Mouse (Mus musculus) liver, embryonic 16.5 days (tissue): Measurements from ENCODE around the gene Morc1. TPM values are rescaled to one million over a fixed set of nuclear protein-coding genes. Genes with fewer than 3 reads are reported as not detected.

Experiments
- ATAC-seq: fragments of 200-750 bp; cut with Nextera tagmentation; 2 replicates; pipeline ENCODE4 v1.8.0; 2017; ENCODE audit warnings: low read depth, mild to moderate bottlenecking, moderate number of reproducible peaks, moderate library complexity
- H3K27ac ChIP-seq: fragments of 300-500 bp; sonication (generic); 2 replicates; pipeline ENCODE4 v1.5.1; 2014; ENCODE audit warnings: mild to moderate bottlenecking, low read length
- H3K27me3 ChIP-seq: fragments of 300-500 bp; sonication (generic); 2 replicates; pipeline ENCODE4 v1.6.1; 2014; ENCODE audit warnings: low read depth, low read length, mixed read lengths; ENCODE audit not compliant: control insufficient read depth, insufficient read depth
- H3K36me3 ChIP-seq: fragments of 300-500 bp; sonication (generic); 2 replicates; pipeline ENCODE4 v1.6.1; 2014; ENCODE audit warnings: mild to moderate bottlenecking; ENCODE audit not compliant: control insufficient read depth, insufficient read depth
- H3K4me1 ChIP-seq: fragments of 300-500 bp; sonication (generic); 2 replicates; pipeline ENCODE4 v1.6.1; 2014; ENCODE audit warnings: low read depth, low read length, mixed read lengths; ENCODE audit not compliant: control insufficient read depth
- H3K4me2 ChIP-seq: fragments of 300-500 bp; sonication (generic); 2 replicates; pipeline ENCODE4 v1.6.1; 2014; ENCODE audit warnings: low read depth, low read length, mixed read lengths
- H3K4me3 ChIP-seq: fragments of 300-500 bp; sonication (generic); 2 replicates; pipeline ENCODE4 v1.5.1; 2014; ENCODE audit warnings: low read depth, mild to moderate bottlenecking, low read length
- H3K9ac ChIP-seq: fragments of 300-500 bp; sonication (generic); 2 replicates; pipeline ENCODE4 v1.6.1; 2014; ENCODE audit warnings: low read depth, low read length
- H3K9me3 ChIP-seq: fragments of 300-500 bp; sonication (generic); replicated peaks from 2 replicates; pipeline ENCODE4 v1.6.1; 2016; ENCODE audit warnings: low read length; ENCODE audit not compliant: control insufficient read depth
- WGBS: fragments of 180-500 bp; shearing (Covaris S2); extraction: QIAGEN DNeasy Blood & Tissue Kit; methylation state at CpG from one replicate; pipeline ENCODE4 v1.1.7; 2014; ENCODE audit not compliant: insufficient replicate concordance; 5-methylcytosine and 5-hydroxymethylcytosine counted together
- polyA plus RNA-seq: library from polyadenylated mRNA; unstranded; fragments of >200 nt; fragmentation: Nextera tagmentation; extraction: Ambion mirVana; gene quantifications from 2 replicates; pipeline ENCODE4 v1.2.1, GENCODE M21; 2015

The Morc1 gene
- polyA plus RNA-seq, 1 experiment from 2014 or later: not detected

DNA sequence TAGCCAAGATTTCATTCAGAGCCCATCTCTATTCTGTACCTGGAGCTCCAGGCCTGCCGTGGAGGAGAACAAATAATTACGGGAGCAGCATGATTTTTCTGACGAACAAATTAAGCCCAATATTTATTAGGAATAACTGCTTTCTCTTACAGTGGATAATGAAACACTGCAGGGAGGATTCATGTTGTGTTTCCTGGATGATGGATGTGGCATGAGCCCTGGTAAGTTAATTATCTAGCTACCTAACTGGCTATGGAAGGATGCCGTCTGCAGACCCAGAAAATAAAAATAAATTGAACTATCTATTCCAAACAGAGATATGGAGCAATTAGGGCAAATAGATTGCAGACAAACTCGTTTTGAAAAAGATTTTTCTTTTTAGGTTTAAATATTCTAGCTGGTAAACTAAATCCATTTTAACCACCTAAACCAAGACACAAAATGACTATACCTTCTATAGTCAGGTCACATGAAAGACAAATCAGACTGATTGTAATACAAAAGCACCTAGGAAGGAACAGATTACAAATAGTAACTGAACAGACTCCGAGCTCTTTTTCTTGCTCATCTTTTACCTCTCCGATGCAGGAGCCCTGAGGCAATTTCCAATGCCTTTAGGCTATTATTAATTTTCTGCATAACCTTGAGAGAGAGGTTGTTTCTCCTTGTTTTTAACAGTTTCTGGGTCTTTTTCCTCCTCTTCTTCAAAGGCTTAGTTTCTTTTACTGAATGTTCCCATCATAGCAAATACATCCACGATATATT is 15.3 kb downstream of the Morc1 start:
- H3K27me3 ChIP-seq: no peaks in the 10 kb centered on the region
- 55% methylated on average over 8 of the region's 8 CpGs for WGBS
- H3K4me3 ChIP-seq: no peak overlapping the region
- ATAC-seq: no peak
- H3K4me2 ChIP-seq: no peak overlapping the region
- no peaks in the 10 kb centered on the region for H3K4me1 ChIP-seq
- H3K9ac ChIP-seq: no peak overlapping the region
- H3K36me3 ChIP-seq: no peaks in the 10 kb centered on the region
- H3K9me3 ChIP-seq: no peaks in the 10 kb centered on the region
- no peak overlapping the region for H3K27ac ChIP-seq

DNA sequence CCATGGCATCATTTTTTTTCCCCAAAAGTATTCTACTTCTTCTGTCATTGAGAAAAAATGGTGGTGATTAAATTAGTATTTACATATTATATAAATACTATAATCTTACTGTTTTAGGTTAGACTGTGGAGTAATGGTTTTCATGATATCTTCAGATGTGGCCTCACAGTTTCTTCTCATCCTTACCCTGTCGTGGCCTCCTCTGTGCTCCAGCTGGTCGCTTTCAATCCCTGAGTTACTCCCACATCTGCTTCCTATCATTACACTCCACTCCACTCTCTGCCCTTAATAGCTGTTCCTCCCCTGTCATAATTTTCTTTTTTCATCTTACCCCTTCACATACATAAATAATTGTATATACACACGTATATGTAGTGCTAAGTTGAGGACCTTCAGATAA is 22.2 kb downstream of the Morc1 start:
- Histone ChIP-seq H3K9me3 (no peaks in the 10 kb centered on the region), H3K36me3 (no peaks in the 10 kb centered on the region)
- 57% methylated on average over 3 of the region's 3 CpGs for WGBS

DNA sequence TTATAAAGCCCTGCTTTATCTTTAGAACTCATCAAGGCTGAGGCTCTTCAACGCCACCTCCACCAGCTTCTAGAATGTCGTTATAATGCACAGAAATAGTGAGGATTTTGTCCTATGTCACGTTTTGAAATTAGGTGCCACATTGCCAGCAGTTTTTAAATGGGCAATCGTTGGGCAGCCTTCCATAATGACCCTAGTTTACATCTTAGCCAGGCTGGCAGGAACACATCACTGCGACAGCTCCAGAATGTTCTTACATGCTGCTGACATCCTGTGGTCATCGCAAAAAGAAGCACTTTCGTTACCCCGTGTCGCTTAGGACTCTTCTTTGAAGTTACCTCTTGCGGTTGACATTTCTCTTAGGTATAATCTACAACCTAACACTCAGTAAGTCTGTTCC is 42.4 kb downstream of the Morc1 start:
- Histone ChIP-seq H3K27me3 (no peaks in the 10 kb centered on the region), H3K4me1 (no peaks in the 10 kb centered on the region), H3K27ac (no peak overlapping the region), H3K4me3 (no peak overlapping the region), H3K9ac (no peak overlapping the region), H3K9me3 (no peaks in the 10 kb centered on the region), H3K36me3 (no peaks in the 10 kb centered on the region), H3K4me2 (no peak overlapping the region)
- no peak for ATAC-seq
- 68% methylated on average over 10 of the region's 10 CpGs for WGBS

More for the DNA sequence above, 22.2 kb downstream of the Morc1 start:
- no peak overlapping the region for H3K4me3 ChIP-seq
- no peaks in the 10 kb centered on the region for H3K4me1 ChIP-seq
- H3K27ac ChIP-seq: no peak overlapping the region
- no peaks in the 10 kb centered on the region for H3K27me3 ChIP-seq
- ATAC-seq: no peak
- H3K4me2 ChIP-seq: no peak overlapping the region
- no peak overlapping the region for H3K9ac ChIP-seq

DNA sequence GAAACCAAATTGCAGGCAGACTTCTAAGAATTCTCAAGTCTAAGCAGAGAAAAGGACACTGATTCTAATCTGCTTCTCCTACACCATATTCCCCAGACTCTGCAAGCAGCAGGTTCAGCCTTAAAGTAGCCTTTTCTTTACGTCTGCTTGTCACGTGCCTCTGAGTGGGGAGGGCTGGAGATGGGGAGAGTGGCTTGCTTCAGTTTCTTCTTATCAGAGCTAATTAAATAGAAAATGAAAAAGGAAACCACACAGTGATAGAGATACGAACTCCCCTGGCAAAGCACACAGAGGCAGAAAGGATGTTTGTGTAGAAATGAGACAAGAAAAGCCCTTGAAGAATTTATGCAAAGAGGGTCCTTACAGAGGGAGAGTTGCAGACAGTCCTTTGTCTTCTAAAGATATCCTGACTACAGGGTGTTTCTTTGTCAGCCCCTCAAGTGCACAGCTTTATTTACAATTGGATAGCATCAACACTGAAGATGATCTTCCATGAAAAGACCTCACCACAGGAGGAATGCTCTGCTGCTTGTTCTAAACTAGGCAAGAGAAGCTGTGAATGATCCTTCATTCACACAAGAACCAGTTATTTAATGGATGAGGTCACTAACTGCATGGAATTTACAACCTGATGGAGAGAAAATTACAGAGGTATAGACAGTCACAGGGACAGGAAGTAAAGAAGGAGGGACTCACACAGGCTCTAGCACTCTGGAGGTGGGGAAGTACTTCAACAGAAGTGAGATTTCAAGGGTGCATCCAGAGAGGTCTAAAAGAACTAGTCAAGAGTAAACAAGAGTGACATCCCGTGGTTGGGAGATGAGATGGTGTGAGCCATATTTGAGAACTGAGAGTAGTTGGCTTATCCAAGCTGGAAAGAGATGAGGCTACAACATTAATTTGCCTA is 44.1 kb downstream of the Morc1 start:
- no peak overlapping the region for H3K4me2 ChIP-seq
- no peaks in the 10 kb centered on the region for H3K36me3 ChIP-seq
- no peak overlapping the region for H3K27ac ChIP-seq
- no peaks in the 10 kb centered on the region for H3K4me1 ChIP-seq
- no peak overlapping the region for H3K9ac ChIP-seq
- no peaks in the 10 kb centered on the region for H3K27me3 ChIP-seq
- ATAC-seq: no peak
- H3K9me3 ChIP-seq: no peaks in the 10 kb centered on the region
- no peak overlapping the region for H3K4me3 ChIP-seq
- WGBS: 14% methylated on average over 4 of the region's 4 CpGs

DNA sequence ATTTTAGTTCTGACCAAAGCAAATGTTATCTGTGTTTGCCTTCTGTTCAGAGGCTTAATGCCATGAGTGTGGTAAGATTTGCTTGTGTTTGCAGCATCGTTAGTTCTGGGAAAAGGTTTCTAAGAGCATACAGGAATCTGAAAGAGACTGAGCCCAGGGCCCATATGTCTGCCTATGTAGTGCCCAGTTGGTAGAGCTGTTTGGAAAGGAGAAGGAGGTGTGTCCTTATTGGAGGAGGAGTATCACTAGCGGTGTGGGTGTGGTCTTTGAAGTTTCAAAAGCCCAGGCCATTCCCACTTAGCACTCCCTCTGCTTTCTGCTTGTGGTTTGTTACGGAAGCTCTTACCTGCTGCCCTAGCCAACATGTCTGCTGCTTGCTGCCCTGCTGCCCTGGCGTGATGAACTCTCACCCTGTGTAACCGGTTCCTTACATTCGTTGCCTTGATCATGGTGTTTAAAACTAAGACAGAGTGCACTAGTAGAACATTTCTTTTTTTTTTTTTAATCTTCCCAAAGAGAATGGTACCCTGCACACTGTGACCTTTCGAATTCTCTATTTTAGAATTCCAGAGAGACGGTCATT is 48.3 kb downstream of the Morc1 start:
- Histone ChIP-seq H3K4me1 (no peaks in the 10 kb centered on the region), H3K36me3 (no peaks in the 10 kb centered on the region), H3K9me3 (no peaks in the 10 kb centered on the region), H3K27ac (no peak overlapping the region), H3K4me2 (no peak overlapping the region), H3K27me3 (no peaks in the 10 kb centered on the region), H3K9ac (no peak overlapping the region), H3K4me3 (no peak overlapping the region)
- ATAC-seq: no peak
- WGBS: 64% methylated on average over 8 of the region's 8 CpGs

DNA sequence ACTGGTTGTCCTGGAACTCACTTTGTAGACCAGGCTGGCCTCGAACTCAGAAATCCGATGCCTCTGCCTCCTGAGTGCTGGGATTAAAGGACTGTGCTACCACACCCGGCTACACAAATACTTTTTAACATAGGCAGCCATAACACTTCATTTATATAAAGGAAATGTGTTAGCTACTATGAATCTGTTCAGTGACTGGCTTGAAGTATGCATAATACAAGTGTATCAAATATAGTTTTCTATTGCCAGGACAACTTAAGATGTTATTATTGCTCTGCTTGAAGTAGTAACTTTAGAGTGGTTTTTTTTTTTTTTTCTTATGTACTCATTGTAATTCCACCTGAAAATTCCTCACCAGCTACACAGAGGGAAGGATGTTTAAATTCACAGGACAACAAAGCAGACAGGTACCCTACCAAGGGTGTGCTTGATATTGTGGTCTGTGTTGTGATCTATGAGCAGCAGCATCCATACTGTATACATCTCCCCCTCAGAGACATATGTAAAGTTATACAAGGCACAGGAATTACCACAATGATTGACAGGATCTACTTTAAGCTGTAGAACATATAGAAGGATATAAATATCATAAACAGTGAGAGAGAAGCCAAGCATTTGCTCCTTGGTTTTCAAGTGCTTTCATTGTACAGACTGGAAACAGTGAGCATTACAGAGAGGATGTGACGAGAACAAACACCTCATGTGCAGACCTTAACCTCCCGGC is 85.9 kb downstream of the Morc1 start:
- 56% methylated on average over 5 of the region's 5 CpGs for WGBS
- Histone ChIP-seq H3K4me3 (no peak overlapping the region), H3K36me3 (no peaks in the 10 kb centered on the region), H3K27me3 (no peaks in the 10 kb centered on the region), H3K4me1 (no peaks in the 10 kb centered on the region), H3K9me3 (no peaks in the 10 kb centered on the region), H3K4me2 (no peak overlapping the region), H3K9ac (no peak overlapping the region), H3K27ac (no peak overlapping the region)
- ATAC-seq: no peak

DNA sequence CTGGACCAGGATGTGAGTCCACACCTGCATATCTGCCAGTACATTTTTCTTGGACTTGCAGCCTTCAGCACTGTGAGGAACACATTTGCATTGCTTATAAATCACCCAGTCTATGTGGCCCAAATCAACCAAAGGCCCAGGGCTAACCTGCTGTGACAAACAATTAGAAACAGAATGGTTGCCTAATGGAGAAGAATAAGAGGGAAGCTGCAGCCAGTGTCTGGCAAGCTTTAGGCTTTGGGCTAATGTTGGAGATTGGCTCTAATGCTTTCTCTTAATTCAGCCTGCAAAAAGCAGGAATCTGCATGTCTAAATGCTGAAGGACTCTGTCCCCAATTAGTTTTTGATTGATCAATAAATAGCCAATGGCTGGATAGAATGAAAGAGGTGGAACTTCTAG is 88.5 kb downstream of the Morc1 start:
- Histone ChIP-seq H3K36me3 (no peaks in the 10 kb centered on the region), H3K4me1 (no peaks in the 10 kb centered on the region), H3K9me3 (no peaks in the 10 kb centered on the region), H3K4me3 (no peak overlapping the region), H3K27me3 (no peaks in the 10 kb centered on the region), H3K9ac (no peak overlapping the region), H3K4me2 (no peak overlapping the region), H3K27ac (no peak overlapping the region)
- ATAC-seq: no peak

DNA sequence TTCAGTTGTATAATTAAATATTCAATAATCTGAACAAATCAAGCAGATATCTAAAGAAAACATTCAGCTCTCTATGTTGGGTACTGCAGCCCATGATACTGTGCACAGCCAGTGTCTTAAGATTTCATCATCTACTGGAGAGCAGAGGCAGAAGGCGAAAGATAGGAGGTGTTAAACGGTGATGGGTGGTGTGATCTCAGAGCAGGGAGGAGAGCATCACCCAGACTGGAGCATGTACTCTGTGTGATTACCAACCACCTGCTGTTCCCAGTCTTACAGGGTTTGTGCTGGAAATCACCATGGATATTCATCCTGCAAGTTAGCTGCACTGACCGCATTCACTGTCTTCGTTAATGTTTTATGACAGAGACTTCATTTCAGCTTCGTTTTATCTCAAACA is 106.1 kb downstream of the Morc1 start:
- 73% methylated on average over 5 of the region's 5 CpGs for WGBS

More for the DNA sequence above, 106.1 kb downstream of the Morc1 start:
- no peak overlapping the region for H3K4me2 ChIP-seq
- H3K9me3 ChIP-seq: no peaks in the 10 kb centered on the region
- no peak overlapping the region for H3K9ac ChIP-seq
- no peak for ATAC-seq
- no peaks in the 10 kb centered on the region for H3K27me3 ChIP-seq
- H3K4me3 ChIP-seq: no peak overlapping the region
- H3K36me3 ChIP-seq: no peaks in the 10 kb centered on the region
- H3K27ac ChIP-seq: no peak overlapping the region
- no peaks in the 10 kb centered on the region for H3K4me1 ChIP-seq
